Mouse (Mus musculus) v-Abl transformed pro-B cells (cell line): ENCODE data around the gene Edn2.

Source experiments
- in situ Hi-C, 2 experiments: fragments of 400-800 bp; cut with MboI; formaldehyde crosslinking; loops; one replicate each; pipeline ENCODE4 v1.15.1; 2025; ENCODE audit not compliant: unreplicated experiment in 2 of 2

Edn2 gene

DNA sequence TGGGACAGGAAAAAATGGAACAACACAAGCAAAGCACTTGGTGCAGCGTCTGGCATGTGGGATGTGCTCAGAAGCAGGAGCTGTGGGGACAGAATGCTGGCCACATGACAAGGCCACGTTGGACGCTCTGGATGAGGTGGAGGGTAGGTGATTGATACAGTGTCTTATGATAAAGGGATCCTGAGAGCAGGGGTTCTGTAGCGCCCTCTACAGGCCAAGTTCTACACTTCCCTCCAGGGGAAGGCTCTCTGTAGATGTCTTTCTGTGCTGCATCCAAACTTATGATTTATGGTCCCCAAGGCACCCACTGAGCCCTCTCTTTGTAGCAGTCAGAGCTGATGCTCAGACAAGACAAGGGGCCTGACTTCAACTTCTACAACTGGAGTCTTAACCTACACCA lies 8.4 kb upstream of the Edn2 start:
- in situ Hi-C loops, result no loop called here

- in situ Hi-C loops, result no loop called here
Observed at GRCm38 (mm10) chr4:120153736-120154135, 7.3 kb upstream of the Edn2 start.

- in situ Hi-C loops, result no loop called here
Observed at GRCm38 (mm10) chr4:120158714-120159310, 2.2 kb upstream of the Edn2 start.

- in situ Hi-C loops, result no loop called here
Observed at GRCm38 (mm10) chr4:120162586-120162985, 1.6 kb downstream of the Edn2 start.

- in situ Hi-C loops, result no loop called here
Observed at GRCm38 (mm10) chr4:120163242-120163641, 2.2 kb downstream of the Edn2 start.

- in situ Hi-C loops, result no loop called here
Observed at GRCm38 (mm10) chr4:120164316-120164715, 3.3 kb downstream of the Edn2 start.

- in situ Hi-C loops, result no loop called here
Observed at GRCm38 (mm10) chr4:120167778-120168177, 6.8 kb downstream of the Edn2 start.

- in situ Hi-C loops, result no loop called here
Observed at GRCm38 (mm10) chr4:120168346-120168745, 7.3 kb downstream of the Edn2 start.

DNA sequence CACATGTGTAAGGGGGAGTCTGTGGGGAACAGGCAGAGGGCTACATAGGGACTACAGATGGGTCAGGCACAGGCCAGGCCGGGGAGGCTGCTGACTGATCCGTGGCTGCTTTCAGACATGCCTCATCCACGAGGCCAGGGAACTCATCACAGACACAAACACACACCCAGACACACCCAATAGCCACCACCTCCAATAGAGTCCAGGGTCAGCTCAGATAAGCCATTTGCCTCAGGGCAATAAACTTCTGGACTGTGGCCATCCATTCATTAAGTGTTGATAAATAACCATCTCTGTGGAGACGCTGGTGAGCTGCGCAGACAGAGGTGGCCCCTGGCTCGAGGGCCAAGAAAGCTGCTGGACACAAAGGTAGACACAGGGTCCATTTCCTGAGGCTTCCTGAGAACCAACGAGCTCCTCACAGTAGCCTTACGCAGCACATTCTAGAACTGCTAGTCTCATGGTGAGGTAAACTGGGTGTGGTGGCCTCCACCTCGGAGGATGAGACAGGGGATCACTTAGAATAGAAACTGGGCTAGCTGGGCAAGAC lies 9.5 kb downstream of the Edn2 start:
- in situ Hi-C loops, result no loop called here

GRCm38 (mm10) chr4:120172050-120172684 lies 11.2 kb downstream of the Edn2 start:
- in situ Hi-C loops, result no loop called here

GRCm38 (mm10) chr4:120179123-120179522 lies 18.1 kb downstream of the Edn2 start:
- in situ Hi-C loops, result no loop called here

DNA sequence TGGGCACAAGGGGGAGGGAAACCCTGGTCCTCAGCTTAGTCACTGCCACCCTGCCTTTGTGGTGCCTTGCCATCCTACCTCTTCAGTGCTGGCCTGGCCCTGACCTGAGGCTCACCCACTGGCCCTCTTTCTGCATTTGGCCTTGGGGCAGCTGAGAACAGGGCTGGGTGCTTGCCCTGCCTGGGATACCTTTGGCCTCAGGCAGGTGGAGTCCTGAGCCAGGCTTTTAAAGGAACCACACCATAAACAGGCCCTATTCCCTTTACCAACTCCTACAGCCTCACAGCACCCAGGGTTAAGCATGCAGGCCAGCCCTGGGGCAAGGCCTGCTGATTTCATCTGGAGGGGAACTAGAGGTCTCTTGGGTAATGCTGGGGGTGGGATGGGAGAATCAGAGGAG lies 19.5 kb downstream of the Edn2 start:
- in situ Hi-C loops, result no loop called here

- in situ Hi-C loops, result no loop called here
Observed at GRCm38 (mm10) chr4:120184374-120184991, 23.5 kb downstream of the Edn2 start.

GRCm38 (mm10) chr4:120186441-120186840 lies 25.4 kb downstream of the Edn2 start:
- in situ Hi-C loops, result no loop called here

DNA sequence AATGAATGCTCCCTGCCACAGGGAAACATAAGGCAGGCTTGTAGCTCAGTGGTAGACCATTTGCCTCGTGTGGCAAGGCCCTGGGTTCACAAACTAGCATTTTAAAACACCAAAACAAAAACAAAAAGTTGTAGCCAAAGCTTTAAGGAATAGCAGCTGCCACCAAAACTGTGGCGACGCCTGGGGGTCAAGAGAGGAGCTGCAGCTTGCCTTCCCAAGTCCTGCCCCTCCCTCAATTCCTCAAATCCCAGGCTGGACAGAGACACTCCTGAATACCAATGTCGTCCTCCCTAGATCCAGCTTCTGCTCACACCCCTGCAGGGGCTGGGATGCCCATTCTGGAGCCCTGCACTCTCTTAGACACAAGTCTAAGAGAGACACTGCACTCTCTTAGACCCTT lies 25.9 kb downstream of the Edn2 start:
- in situ Hi-C loops, result no loop called here

- in situ Hi-C loops, result no loop called here
Observed at GRCm38 (mm10) chr4:120188204-120188603, 27.2 kb downstream of the Edn2 start.

GRCm38 (mm10) chr4:120188651-120189161 lies 27.7 kb downstream of the Edn2 start:
- in situ Hi-C loops, result no loop called here

GRCm38 (mm10) chr4:120189941-120190340 lies 28.9 kb downstream of the Edn2 start:
- in situ Hi-C loops, result no loop called here

DNA sequence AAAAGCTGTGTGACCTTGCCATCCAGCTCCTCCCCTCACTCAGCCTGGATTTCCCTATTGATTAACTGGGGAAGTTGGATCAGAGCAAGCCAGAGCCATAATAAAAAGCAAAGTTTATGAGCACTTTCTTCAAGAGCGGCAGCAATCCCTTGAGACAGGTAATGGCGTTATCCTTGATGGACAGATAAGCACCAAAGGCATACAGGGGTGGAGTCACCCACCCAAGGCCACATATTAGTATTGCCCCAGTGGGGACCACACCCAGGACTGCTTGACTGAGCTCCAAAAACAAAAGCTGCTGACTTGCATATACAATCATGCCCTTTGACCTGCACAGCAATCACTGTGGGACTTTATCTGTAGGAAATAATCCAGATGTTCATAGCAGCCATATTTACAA lies 31.0 kb downstream of the Edn2 start:
- in situ Hi-C loops, result no loop called here

DNA sequence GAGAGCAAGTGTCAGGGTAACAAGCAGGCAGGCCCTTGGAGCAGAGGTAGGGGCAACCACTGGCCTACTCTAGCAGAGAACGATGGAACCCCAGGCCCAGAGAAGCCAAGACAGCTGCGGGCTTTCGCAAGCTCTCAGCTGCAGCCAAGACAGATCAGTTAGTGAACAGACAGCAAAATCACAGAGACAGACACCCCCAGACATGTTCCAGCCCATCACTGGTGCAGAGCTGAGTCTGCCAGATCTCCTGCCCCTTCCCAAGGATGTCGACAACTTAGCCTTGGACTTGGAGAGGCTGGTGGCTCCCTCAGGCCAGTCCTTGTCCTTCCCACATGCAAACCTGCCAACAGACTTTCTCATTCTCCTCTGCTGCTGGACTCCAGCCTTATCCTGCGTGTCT lies 33.0 kb downstream of the Edn2 start:
- in situ Hi-C loops, result no loop called here

DNA sequence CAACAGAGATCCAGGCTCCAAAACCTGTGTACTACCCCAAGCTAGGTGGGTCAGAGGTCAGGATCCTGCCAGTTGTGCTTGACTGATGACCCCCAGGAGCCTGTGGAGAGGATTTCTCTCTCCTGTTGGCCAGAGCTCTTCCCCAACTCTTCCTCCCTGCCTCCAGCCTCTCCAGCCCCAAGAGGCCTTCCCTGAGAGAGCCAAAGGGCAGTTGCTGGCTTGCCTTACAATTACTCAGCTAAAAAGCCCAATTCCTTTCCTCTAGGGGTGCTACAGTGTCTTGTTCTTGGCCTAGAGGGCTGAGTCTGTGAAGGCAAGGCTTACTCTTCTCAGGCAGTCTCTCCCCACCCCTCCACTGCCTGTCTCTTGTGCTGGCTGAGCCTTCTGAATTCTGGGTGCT lies 34.0 kb downstream of the Edn2 start:
- in situ Hi-C loops, result no loop called here
